Mouse (Mus musculus) brain, embryonic 14.5 days (tissue): ENCODE data around the gene Chmp4b.

Experiments
- CTCF ChIP-seq: fragments of 200-500 bp; IDR thresholded peaks from 2 replicates; pipeline ENCODE4 v1.5.1; 2012; ENCODE audit warnings: inconsistent platforms, mild to moderate bottlenecking, moderate library complexity, borderline replicate concordance; ENCODE audit not compliant: insufficient read depth, insufficient read length; ENCODE audit errors: extremely low read depth
- POLR2A ChIP-seq: fragments of 200-500 bp; IDR thresholded peaks from 2 replicates; pipeline ENCODE4 v1.6.1; 2012; ENCODE audit warnings: mild to moderate bottlenecking, inconsistent platforms, borderline replicate concordance; ENCODE audit not compliant: poor library complexity, insufficient read depth, insufficient read length, severe bottlenecking; ENCODE audit errors: extremely low read depth

DNA sequence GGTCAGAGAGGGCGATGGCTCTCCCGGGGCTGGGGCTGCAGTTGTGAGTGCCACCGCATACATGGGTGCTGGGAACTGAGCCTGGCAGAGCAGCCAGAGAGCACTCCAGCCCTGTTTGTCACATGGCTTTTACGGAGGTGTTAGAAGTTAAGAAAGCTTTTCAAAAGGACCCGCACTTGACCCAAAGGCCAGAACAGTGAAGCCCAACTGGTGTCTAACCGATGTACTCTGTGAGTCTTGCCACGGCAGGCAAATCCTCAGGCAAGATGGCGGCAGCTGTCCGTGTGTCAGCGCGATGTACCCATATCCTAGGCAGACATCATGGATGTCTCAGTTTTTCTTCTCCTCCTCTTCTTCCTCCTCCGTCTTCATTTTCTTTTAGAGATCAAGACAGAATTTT lies 3.5 kb downstream of the Chmp4b start:
- no peak for TF ChIP-seq CTCF
- no peak for TF ChIP-seq POLR2A
